Mouse (Mus musculus) kidney, embryonic 15.5 days (tissue): ENCODE measurements around the gene Apoa2. TPM values are rescaled to one million over a fixed set of nuclear protein-coding genes. Genes with fewer than 3 reads are reported as not detected.

Experiments used
- ATAC-seq: fragments of 200-750 bp; cut with Nextera tagmentation; replicated peaks from 2 replicates; pipeline ENCODE4 v1.8.0; 2017; ENCODE audit warnings: moderate TSS enrichment; ENCODE audit not compliant: low FRiP score
- H3K27ac ChIP-seq: fragments of 300-500 bp; sonication (generic); 2 replicates; pipeline ENCODE4 v1.5.1; 2015; ENCODE audit warnings: mild to moderate bottlenecking, inconsistent platforms
- H3K27me3 ChIP-seq: fragments of 300-500 bp; sonication (generic); 2 replicates; pipeline ENCODE4 v1.6.1; 2015; ENCODE audit warnings: inconsistent platforms
- H3K36me3 ChIP-seq: fragments of 300-500 bp; sonication (generic); 2 replicates; pipeline ENCODE4 v1.6.1; 2015; ENCODE audit warnings: inconsistent platforms
- H3K4me1 ChIP-seq: fragments of 300-500 bp; sonication (generic); 2 replicates; pipeline ENCODE4 v1.6.1; 2015; ENCODE audit warnings: inconsistent platforms
- H3K4me2 ChIP-seq: fragments of 300-500 bp; sonication (generic); 2 replicates; pipeline ENCODE4 v1.6.1; 2015; ENCODE audit warnings: moderate library complexity, mild to moderate bottlenecking, inconsistent platforms
- H3K4me3 ChIP-seq: fragments of 300-500 bp; sonication (generic); replicated peaks from 2 replicates; pipeline ENCODE4 v1.5.1; 2015; ENCODE audit warnings: mild to moderate bottlenecking, inconsistent platforms
- H3K9ac ChIP-seq: fragments of 300-500 bp; sonication (generic); 2 replicates; pipeline ENCODE4 v1.6.1; 2015; ENCODE audit warnings: mild to moderate bottlenecking, inconsistent platforms
- H3K9me3 ChIP-seq: fragments of 300-500 bp; sonication (generic); replicated peaks from 2 replicates; pipeline ENCODE4 v1.6.1; 2016; ENCODE audit warnings: inconsistent platforms
- WGBS: fragments of 180-500 bp; shearing (Covaris S2); methylation state at CpG from one replicate; pipeline ENCODE4 v1.1.7; 2015; ENCODE audit warnings: mixed read lengths; 5-methylcytosine and 5-hydroxymethylcytosine counted together
- polyA plus RNA-seq: library from polyadenylated mRNA; unstranded; fragments of >200 nt; fragmentation: Nextera tagmentation; extraction: Ambion mirVana; gene quantifications from 2 replicates; pipeline ENCODE4 v1.2.1, GENCODE M21; 2015

Apoa2 gene
- polyA plus RNA-seq, 1 experiment from 2014 or later, result 97.5 TPM

- Histone ChIP-seq H3K4me3 (no peak overlapping the region), H3K27ac (no peak overlapping the region), H3K9me3 (no peaks in the 10 kb centered on the region), H3K4me1 (peaks cover 4% of the 10 kb centered on the region), H3K9ac (no peak overlapping the region), H3K27me3 (no peaks in the 10 kb centered on the region), H3K4me2 (no peak overlapping the region), H3K36me3 (0 out of 2 replicates have a peak, but pooled peaks cover under 1% of the 10 kb centered on the region)
- 39% methylated on average over 3 of the region's 3 CpGs for WGBS
- ATAC-seq, result no peak
Measured at GRCm38 (mm10) chr1:171212854-171213253, 12.0 kb upstream of the Apoa2 start.

GRCm38 (mm10) chr1:171213801-171214496 lies 10.9 kb upstream of the Apoa2 start, which contains the start of gene Nr1i3:
Gene Nr1i3, plus strand, starts transcription at chr1:171213970.
- Histone ChIP-seq H3K27ac (no peak within 1 kb of the TSS), H3K4me1 (peaks cover 4% of the 10 kb centered on the region), H3K9ac (no peak within 1 kb of the TSS), H3K4me2 (no peak within 1 kb of the TSS), H3K27me3 (no peaks in the 10 kb centered on the region), H3K36me3 (peaks cover 12% of the 10 kb centered on the region), H3K4me3 (no peak within 1 kb of the TSS), H3K9me3 (no peaks in the 10 kb centered on the region)
- 67% methylated on average over 10 of the region's 10 CpGs for WGBS
- no peak; the same call in 1 of the 2 replicates for ATAC-seq

GRCm38 (mm10) chr1:171216241-171216955 lies 8.5 kb upstream of the Apoa2 start:
- WGBS, result 79% methylated on average over 18 of the region's 18 CpGs
- no peak for ATAC-seq

DNA sequence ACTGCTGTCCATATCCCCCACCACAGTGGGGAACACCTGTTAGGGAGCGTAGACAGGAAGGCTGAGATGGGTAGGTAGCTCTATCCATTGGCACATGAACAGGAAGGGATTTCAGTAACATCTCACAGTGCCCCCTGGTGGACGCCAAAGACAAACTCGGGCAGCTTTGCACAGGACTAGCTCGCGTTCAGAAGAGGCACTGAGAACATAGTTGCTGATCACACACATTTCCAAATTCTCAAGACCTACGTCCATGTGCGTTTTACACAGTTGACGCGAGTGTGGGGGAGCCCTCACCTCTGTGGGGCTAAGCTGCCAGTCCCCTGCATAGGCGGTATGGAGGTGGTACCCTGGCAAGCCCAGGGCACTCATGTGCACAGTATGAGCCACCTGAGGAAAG lies 4.0 kb upstream of the Apoa2 start:
- peak overlapping the region; percentile 59; the same call in 1 of the 2 replicates for H3K9ac ChIP-seq
- ATAC-seq, result 0 out of 2 replicates have a peak, but pooled peaks have one; percentile 9

More at GRCm38 (mm10) chr1:171216241-171216955, 8.5 kb upstream of the Apoa2 start:
- H3K27ac ChIP-seq, result no peak overlapping the region
- H3K27me3 ChIP-seq, result no peaks in the 10 kb centered on the region
- H3K36me3 ChIP-seq, result peaks cover 27% of the 10 kb centered on the region
- no peaks in the 10 kb centered on the region for H3K9me3 ChIP-seq
- peaks cover 10% of the 10 kb centered on the region for H3K4me1 ChIP-seq
- H3K9ac ChIP-seq, result no peak overlapping the region
- no peak overlapping the region for H3K4me3 ChIP-seq
- H3K4me2 ChIP-seq, result no peak overlapping the region

GRCm38 (mm10) chr1:171221281-171222193 lies 3.3 kb upstream of the Apoa2 start:
- no peaks in the 10 kb centered on the region for H3K9me3 ChIP-seq
- ATAC-seq, result peak; percentile 0; the same call in 1 of the 2 replicates
- 4% methylated on average over 22 of the region's 22 CpGs for WGBS
- peak overlapping the region; percentile 74 for H3K4me3 ChIP-seq
- no peaks in the 10 kb centered on the region for H3K27me3 ChIP-seq
- peaks cover 27% of the 10 kb centered on the region for H3K36me3 ChIP-seq
- peak overlapping the region; percentile 59 for H3K9ac ChIP-seq
- peak overlapping the region; percentile 64; the same call in 1 of the 2 replicates for H3K27ac ChIP-seq
- H3K4me2 ChIP-seq, result peak overlapping the region; percentile 73
- H3K4me1 ChIP-seq, result peaks cover 20% of the 10 kb centered on the region

More for the DNA sequence above, 4.0 kb upstream of the Apoa2 start:
- Histone ChIP-seq H3K4me3 (peak overlapping the region; percentile 74), H3K27me3 (no peaks in the 10 kb centered on the region), H3K36me3 (peaks cover 27% of the 10 kb centered on the region), H3K4me1 (peaks cover 20% of the 10 kb centered on the region), H3K9me3 (no peaks in the 10 kb centered on the region), H3K27ac (no peak overlapping the region), H3K4me2 (peak overlapping the region; percentile 73)
- 6% methylated on average over 10 of the region's 10 CpGs for WGBS

DNA sequence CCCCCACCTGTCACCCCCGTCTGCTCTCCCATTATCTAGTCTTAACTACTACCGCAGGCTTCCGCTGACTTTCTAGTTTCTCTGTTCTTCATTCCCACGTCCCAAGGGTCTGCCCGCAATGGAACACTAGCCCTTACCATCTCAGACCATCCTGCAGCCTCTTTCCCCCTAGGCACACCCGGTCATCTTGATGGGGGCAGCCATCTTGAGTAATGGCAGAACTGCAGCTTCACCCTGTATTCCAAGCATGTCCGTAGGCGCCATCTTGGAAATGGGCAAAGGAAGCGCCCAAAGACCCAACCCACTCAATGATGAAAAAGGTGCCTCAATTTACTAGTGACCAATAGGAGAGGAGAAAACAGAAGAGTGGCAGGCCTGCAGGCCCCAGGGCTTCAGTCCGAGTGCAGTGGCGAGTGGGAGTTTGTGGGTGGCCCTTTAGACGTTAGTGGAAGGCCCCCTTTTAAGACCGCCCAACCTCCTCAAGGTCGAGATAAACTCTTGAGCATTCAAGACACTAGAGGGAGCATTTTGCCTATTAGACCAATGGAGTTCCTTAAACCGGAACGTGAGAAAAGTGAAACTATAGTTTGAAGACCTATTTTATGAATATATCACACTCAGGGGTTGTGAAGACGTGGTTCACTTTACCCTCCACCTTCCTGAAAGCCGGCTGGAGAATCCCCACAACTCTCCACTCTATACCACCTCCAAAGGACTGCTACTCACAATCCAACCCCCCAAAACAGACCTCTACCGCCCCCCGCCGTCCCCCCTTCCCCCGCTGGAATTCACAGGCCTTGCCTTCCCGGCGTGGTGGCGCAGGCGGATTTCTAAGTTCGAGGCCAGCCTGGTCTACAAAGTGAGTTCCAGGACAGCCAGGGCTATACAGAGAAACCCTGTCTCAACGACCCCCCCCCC lies 2.4 kb upstream of the Apoa2 start, which contains the start of gene Tomm40l:
Gene Tomm40l (minus strand): TSS at position 277 of the 918 bp plus-strand sequence.
- peak within 1 kb of the TSS; percentile 74 for H3K4me3 ChIP-seq
- no peaks in the 10 kb centered on the region for H3K9me3 ChIP-seq
- peaks cover 27% of the 10 kb centered on the region for H3K36me3 ChIP-seq
- peak within 1 kb of the TSS; percentile 73 for H3K4me2 ChIP-seq
- peaks cover 20% of the 10 kb centered on the region for H3K4me1 ChIP-seq
- 1% methylated on average over 28 of the region's 28 CpGs for WGBS
- peak within 1 kb of the TSS; percentile 95 for H3K27ac ChIP-seq
- H3K9ac ChIP-seq, result peak within 1 kb of the TSS; percentile 59
- no peaks in the 10 kb centered on the region for H3K27me3 ChIP-seq
- peak; percentile 98 for ATAC-seq

- 0 out of 2 replicates have a peak overlapping the region, but pooled peaks have one; percentile 25 for H3K9ac ChIP-seq
- peaks cover 20% of the 10 kb centered on the region for H3K4me1 ChIP-seq
- H3K9me3 ChIP-seq, result no peaks in the 10 kb centered on the region
- 81% methylated on average over 6 of the region's 6 CpGs for WGBS
- no peaks in the 10 kb centered on the region for H3K27me3 ChIP-seq
- H3K36me3 ChIP-seq, result peaks cover 23% of the 10 kb centered on the region
- peak overlapping the region; percentile 95 for H3K27ac ChIP-seq
- ATAC-seq, result no peak
- H3K4me2 ChIP-seq, result peak overlapping the region; percentile 52
- H3K4me3 ChIP-seq, result peak overlapping the region; percentile 74
Measured at GRCm38 (mm10) chr1:171223168-171223567, 1.7 kb upstream of the Apoa2 start.

- WGBS, result 71% methylated on average over 2 of the region's 2 CpGs
- no peak overlapping the region for H3K4me2 ChIP-seq
- no peak for ATAC-seq
Measured at GRCm38 (mm10) chr1:171223796-171224195, 1.1 kb upstream of the Apoa2 start.

GRCm38 (mm10) chr1:171226780-171227179 lies 1.9 kb downstream of the Apoa2 start:
- no peak for ATAC-seq
- Histone ChIP-seq H3K9ac (no peak overlapping the region), H3K4me2 (no peak overlapping the region), H3K36me3 (no peaks in the 10 kb centered on the region), H3K4me3 (no peak overlapping the region), H3K4me1 (peaks cover 20% of the 10 kb centered on the region), H3K27me3 (no peaks in the 10 kb centered on the region), H3K27ac (no peak overlapping the region), H3K9me3 (no peaks in the 10 kb centered on the region)
- WGBS, result 54% methylated on average over 4 of the region's 4 CpGs

More at GRCm38 (mm10) chr1:171223796-171224195, 1.1 kb upstream of the Apoa2 start:
- H3K9ac ChIP-seq, result no peak overlapping the region
- H3K4me3 ChIP-seq, result no peak overlapping the region
- no peaks in the 10 kb centered on the region for H3K9me3 ChIP-seq
- no peaks in the 10 kb centered on the region for H3K27me3 ChIP-seq
- H3K27ac ChIP-seq, result no peak overlapping the region
- H3K36me3 ChIP-seq, result peaks cover 16% of the 10 kb centered on the region
- H3K4me1 ChIP-seq, result peaks cover 20% of the 10 kb centered on the region

DNA sequence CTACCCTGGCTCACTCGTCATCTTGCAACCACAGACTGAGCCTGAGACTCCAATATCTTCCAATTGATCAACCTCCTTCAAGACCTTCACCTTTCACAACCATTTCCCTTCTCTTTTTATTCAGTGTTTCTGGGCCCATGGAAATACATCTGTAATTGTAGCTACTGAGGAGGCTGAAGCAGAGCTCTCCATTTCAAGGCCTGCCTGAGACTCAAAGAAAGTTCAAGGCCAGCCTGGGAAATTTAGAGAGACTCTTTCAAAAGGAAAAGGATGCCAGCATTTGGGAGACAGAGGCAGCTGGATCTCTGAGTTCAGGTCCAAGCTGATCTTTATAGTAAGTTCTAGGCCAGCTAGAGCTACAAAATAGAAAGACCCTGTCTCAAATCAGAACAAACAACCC lies 3.0 kb downstream of the Apoa2 start:
- Histone ChIP-seq H3K4me2 (no peak overlapping the region), H3K4me1 (peaks cover 18% of the 10 kb centered on the region), H3K9me3 (no peaks in the 10 kb centered on the region), H3K27me3 (no peaks in the 10 kb centered on the region), H3K27ac (no peak overlapping the region), H3K9ac (no peak overlapping the region), H3K36me3 (no peaks in the 10 kb centered on the region), H3K4me3 (no peak overlapping the region)
- WGBS, result 71% methylated on average over 1 of the region's 1 CpGs
- ATAC-seq, result no peak
